Mouse (Mus musculus): Measurements from ENCODE around the gene Prl.

DNA sequence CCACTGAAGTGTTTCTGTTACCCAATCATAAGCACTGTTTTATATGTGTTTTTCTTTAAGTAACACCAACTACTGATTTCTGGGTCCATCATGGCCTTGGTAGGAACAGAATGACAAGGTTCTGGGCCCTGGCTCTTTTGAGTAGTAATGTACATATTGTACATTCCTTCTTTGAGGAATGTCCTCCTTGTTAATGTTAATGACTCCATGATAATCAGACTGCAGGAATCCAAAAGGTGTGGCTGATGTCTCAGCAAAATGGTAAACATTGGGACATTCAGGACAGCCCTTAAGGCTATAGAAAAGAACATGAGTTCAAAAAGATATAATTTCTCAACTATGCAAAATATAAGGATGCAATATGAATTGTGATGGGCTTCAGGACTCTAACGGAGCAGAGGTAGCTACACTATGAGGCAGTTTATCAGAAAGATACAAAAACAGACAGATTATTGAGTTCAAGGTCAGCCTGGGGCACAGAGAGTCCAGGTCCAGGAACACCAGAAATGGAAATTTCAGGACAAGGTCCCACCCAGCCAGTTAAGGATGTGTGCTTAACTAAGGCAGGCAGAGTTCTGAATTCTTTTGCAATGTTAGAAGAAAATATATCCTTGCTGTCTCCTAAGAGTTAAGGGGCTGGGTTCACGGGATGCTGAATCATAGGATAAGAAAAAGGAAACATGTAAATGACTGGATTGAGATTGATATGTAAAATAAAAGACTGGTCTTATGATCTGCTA is 28.7 kb upstream of the Prl start:
- TF ChIP-seq POLR2A (IDR thresholded peaks at IDR 0.05; ENCODE audit: low read depth, low read length) = no peak
- no peak for TF ChIP-seq CTCF (conservative IDR thresholded peaks at IDR 0.05; ENCODE audit: insufficient read depth, insufficient read length, low read depth, low read length)

All from kidney, adult 2 months (tissue).